Mouse (Mus musculus): ENCODE data around the gene Cd2.

Cd2 gene

GRCm38 (mm10) chr3:101275636-101276300 lies 12.0 kb downstream of the Cd2 start:
- no peak for DNase-seq (ENCODE audit: extremely low read depth, low read depth, low spot score)

DNA sequence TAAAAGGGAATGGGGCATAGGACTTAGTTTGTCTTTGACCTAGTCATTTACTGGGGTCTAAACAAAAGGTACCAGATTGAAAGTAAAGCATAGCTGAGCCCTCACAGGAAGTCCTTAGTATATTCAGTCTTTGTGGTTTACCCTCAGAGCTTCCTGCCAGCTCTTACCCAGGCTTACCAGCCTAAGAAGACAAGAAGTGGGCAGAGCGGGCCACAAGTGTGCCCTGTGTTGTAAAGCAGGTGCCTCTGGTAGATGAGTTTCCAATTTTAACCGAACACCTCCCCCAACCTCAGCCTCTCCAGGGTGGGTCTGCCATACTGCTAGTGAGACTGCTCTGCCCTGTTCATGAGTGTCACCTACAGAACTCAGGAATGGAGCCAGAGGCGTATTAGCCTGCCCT lies 12.9 kb downstream of the Cd2 start:
- DNase-seq (ENCODE audit: extremely low read depth, low read depth, low spot score): no peak

DNA sequence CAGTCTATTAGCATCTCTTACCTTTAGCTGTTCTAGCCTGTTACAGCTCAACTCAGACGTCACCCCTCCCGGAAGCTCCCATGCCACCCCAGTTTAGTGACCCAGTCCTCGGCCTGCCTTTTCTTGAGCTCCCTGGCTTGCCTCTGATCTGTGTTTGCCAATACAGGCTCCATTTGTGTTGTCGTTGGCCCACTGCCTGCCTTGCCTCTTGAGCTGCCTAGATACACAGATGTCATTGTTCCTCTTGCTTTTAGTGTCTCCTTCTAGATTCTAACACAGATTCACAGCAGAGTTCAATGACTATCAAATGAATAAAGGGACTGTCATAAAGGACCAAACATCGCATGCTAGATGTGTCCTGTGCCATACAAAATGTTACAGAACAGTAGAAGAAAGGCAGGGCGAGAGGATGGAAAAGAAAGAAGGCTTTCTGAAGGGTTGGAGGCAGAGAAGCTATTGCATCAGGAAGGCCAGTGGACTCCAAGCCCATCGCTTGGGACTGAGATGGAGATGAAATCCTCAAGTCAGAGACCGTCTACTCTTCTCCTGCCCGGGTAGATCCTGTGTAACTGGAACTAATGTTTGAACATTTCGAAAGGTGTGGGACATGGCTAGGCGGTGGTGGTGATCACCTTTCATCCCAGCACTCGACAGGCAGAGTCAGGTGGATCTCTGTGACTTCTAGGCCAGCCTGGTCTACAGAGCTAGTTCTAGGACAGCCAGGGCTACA lies 13.5 kb downstream of the Cd2 start:
- DNase-seq (ENCODE audit: extremely low read depth, low read depth, low spot score): peak; percentile 40

- DNase-seq (ENCODE audit: extremely low read depth, low read depth, low spot score): no peak
Observed at GRCm38 (mm10) chr3:101272166-101272565, 15.6 kb downstream of the Cd2 start.

DNA sequence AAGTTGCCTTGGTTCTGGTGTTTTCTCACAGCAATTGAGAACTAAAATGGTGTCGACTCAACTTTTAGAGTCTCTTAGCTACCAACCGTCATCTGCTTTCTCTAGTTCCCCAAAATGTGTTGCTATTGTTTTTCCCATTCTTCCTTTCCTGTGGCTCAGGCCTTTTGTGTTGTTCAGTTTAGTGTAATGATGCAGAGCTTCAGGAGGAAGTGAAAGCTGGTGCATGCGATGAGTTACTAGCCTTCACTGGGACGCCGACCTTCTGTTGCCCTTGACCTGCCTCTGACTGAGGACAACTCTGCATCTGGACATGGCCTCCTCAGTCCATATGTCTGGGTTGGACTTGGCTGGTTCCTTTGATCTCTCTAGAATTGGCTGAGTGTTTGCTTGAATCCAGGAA lies 16.9 kb downstream of the Cd2 start:
- no peak for DNase-seq (ENCODE audit: extremely low read depth, low read depth, low spot score)

DNA sequence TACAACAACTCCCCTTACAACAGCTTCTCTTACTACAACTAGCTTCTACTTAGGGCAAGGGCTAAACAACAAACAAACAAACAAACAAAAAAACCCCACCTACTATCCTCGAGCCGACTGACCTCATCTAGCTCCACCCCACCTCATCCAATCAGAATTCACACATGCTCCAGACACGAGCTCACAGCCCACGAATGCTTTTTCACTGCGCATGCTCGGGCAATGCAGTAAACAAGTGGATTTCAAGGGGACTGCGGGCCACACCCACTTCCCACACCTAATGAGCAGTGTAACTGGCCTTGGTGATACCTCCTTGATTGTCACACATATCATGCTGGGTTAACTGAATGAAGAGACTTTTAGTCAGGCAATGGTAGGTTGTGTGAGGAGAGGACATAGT lies 19.4 kb downstream of the Cd2 start:
- DNase-seq (ENCODE audit: extremely low read depth, low read depth, low spot score): no peak

GRCm38 (mm10) chr3:101265561-101266091 lies 22.1 kb downstream of the Cd2 start:
- no peak for DNase-seq (ENCODE audit: extremely low read depth, low read depth, low spot score)

DNA sequence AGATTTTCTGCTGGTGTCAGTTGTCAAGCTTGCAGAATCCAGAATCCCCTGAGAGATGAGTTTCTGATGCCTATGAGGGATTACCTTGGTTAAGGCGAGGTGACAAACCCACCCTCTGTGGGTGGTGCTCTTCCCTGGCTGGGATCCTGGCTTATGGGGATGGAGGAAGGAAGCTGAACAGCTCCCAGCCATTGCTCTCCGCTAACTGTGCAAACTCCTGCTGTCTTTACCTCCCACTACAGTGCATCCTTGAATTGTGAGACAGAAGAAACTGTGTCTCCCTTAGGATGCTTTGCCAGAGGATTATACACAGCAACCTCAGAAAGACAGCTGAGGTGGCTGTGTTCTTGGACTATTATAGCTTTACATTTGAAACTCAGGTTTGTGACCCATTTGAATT lies 28.8 kb downstream of the Cd2 start:
- no peak for DNase-seq (ENCODE audit: extremely low read depth, low read depth, low spot score)

DNA sequence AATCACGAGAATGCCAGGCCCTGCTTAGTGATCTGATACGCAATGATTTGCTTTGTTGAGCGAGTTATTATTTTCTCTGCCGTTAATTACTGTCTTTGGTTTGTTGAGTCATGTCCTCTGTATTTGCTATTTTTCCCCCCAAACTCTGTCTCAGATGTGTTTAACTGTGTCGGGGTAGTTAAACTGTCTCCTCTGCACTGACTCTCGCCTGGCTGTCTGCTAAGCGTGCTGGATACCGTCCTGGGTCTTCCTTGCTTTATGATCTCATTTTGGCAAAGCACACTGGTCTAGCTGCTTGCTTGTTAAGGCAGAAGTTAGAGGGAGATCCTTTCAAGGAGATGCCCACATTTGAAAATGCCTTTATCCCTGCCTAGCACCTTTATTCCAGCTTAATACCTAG lies 31.6 kb downstream of the Cd2 start:
- DNase-seq (ENCODE audit: extremely low read depth, low read depth, low spot score): no peak

GRCm38 (mm10) chr3:101252141-101252540 lies 35.6 kb downstream of the Cd2 start:
- no peak for DNase-seq (ENCODE audit: extremely low read depth, low read depth, low spot score)

GRCm38 (mm10) chr3:101249846-101250245 lies 37.9 kb downstream of the Cd2 start:
- DNase-seq (ENCODE audit: extremely low read depth, low read depth, low spot score): no peak

- DNase-seq (ENCODE audit: extremely low read depth, low read depth, low spot score): no peak
Observed at GRCm38 (mm10) chr3:101245212-101245611, 42.5 kb downstream of the Cd2 start.

GRCm38 (mm10) chr3:101243002-101243401 lies 44.7 kb downstream of the Cd2 start:
- DNase-seq (ENCODE audit: extremely low read depth, low read depth, low spot score): no peak

DNA sequence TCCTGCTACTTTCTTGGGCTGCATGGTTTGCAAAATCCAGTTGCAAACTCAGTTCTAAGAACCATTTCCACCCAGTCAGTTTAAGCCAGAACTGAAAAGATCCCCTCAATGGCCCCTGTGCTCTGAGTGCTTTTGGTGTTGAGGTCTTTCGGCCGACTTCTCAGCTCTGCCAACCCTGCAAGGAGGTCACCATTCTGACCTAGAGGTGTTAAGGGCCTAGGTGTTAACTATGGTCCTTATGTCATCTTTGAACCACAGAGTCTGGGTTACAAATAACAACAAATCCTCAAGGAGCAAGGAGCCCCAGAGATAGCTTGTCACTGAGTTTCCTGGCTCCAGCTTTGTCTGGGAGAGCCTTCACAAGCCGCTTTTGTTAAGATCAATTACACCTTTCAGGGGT lies 45.9 kb downstream of the Cd2 start:
- no peak for DNase-seq (ENCODE audit: extremely low read depth, low read depth, low spot score)

DNA sequence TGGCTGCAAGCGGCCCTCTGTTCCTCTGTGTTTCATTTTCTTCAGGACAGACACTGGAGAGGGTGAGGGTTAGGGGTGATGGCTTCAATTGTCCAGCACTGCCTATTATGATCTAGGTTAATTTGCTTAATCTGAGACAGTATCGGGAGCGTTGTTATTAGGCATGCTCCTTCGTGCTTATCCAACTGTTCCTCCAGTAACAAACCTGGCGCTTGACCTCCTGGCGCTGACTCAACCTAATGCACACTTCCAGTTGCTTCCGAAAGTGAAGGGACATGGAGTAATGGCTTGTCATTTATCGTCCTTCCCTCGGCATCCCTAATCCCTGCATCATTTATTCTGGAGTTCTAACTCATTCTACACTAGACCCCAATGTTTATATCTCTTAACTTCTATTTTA lies 46.9 kb downstream of the Cd2 start:
- DNase-seq (ENCODE audit: extremely low read depth, low read depth, low spot score): no peak

DNA sequence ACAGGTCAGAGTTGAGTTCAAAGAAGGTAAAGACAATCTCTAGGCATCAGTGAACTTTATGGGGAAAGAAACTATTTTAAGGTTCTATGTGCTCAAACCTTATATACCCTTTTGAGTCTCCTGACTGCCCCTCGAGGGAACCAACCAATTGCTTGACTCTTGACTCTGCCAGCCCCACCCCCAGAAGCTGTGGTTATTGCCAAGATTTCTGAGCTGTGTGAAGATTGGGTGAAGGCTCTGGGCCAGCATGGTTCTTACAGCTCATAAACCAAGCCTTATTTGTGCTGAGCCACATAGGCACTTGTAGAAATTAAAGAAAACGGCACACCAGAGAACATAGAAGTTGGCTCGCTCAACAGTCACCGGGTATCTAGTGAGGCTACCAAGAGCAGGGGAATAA lies 48.5 kb downstream of the Cd2 start:
- DNase-seq (ENCODE audit: extremely low read depth, low read depth, low spot score): no peak

DNA sequence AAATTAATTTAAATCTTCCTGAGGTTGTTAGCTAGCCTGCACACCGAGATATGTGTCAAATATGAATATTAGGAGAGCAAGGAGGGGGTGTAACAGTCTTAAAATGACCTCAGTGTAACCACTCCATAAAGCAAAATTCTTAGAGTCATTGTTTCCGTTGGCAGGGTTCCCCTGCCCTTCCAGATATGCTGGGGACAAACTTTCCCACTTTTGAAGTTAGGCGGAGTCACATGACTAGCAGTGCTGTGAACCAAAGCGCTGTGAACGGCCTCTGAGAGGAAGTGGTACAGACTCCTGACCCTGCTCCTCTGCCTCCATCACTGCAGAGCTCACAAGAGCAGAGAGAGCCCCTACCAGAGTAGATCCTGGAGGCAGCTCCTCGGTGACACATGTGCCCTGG lies 49.0 kb downstream of the Cd2 start:
- no peak for DNase-seq (ENCODE audit: extremely low read depth, low read depth, low spot score)

- no peak for DNase-seq (ENCODE audit: extremely low read depth, low read depth, low spot score)
Observed at GRCm38 (mm10) chr3:101236995-101237808, 50.5 kb downstream of the Cd2 start.

- no peak for DNase-seq (ENCODE audit: extremely low read depth, low read depth, low spot score)
Observed at GRCm38 (mm10) chr3:101236261-101236660, 51.5 kb downstream of the Cd2 start.

DNA sequence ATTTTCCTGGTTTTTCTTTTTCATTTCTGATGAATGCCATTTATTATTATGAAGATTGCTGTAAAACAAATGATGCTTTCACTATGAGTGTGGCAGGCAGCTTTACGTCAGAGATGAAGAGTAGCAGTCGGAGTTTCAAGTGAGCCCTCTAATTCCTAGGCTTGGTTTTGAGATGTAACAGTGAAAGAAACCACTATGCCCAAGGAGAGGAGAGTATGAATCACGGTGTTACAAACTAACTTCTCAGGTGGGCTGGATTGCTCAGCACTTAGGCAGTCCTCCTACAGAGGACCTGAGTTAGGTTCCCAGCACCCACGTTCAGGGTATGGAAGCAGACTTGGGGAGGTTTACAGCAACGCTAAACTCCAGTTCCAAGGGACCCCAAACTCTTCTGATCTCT lies 52.4 kb downstream of the Cd2 start:
- no peak for DNase-seq (ENCODE audit: extremely low read depth, low read depth, low spot score)

DNA sequence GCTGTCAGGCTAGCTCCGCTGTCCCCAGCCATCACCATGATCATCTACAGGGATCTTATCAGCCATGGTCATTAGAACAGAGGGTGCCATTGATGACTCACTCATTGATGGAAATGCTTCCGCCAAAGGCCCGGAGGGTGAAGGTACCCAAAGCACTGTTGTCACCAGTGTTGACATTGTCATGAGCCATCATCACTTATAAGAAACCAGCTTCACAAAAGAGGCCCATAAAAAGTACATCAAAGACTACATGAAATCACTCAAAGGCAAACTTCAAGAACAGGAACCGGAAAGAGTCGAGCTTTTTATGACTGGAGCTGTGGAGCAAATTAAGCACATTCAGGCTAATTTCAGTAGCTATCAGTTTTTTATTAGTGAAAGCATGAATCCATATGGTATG lies 54.3 kb downstream of the Cd2 start:
- no peak for DNase-seq (ENCODE audit: extremely low read depth, low read depth, low spot score)

DNA sequence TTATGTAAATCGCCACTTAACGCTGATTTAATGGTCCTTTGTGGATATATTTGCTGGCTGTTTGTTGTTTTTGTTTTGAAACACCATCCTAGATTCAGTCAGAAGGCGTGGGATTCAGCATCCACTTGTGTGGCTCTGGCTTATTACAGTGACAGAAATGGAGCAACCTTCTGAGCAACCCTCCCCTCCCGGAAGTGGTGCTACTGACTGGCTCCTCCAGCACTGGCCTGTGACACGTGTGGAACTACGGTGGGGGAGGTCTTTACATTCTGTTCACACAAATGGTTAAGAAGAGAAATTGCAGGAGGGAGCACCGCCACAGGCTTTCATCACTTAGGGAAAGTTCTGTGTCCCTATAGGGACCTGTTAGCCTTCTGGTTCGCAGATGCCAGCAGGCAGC lies 55.2 kb downstream of the Cd2 start:
- no peak for DNase-seq (ENCODE audit: extremely low read depth, low read depth, low spot score)

Data from fat pad, adult 2 months (tissue).